In the genomic region with DNA sequence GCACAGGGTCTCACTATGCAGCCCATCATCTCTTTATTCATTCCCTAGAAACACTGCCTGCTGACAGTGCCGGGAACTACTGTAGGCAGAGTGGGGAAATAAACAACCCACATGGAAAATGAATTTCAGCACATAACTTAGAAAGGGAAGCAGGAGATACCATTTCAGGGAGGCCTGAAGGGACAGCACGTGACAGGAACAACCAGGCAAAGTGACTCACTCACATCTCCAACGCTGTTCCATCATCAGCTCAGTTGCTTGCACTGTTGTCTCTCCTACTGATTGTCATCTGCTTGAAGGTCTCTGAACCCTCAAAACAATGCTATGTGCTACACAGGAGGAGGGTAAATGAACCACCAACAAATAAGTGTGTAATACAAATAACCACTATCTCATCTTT, we compare ENCODE assay signal across 17 mouse cellular contexts.
DNase-seq lines count a peak whose midpoint lies in the region; ATAC-seq lines count a peak whose summit lies in the region.
"Had no signal": no experiment of that assay in that cellular context is flagged by ENCODE, and none has a peak within 500 bp of the region (broad histone marks: within the 10 kb centered on the region; RNA-seq: fewer than 3 reads in every experiment).

No protein-coding gene starts in this region.

- DNase-seq in right cerebral cortex, adult 18-20 months: peak; percentile 31
- no peak for DNase-seq in right cerebral cortex, postnatal 14 days
- no peak for DNase-seq in spleen, adult 12 weeks (ENCODE audit: low spot score)
- no peak for DNase-seq in urinary bladder, adult 18-20 months (ENCODE audit: low spot score in 2 of 2)
- DNase-seq in ovary, postnatal 14 days (ENCODE audit: low spot score): no peak
- DNase-seq: adrenal gland, postnatal 14 days; cerebellum, adult 11 months; cerebellum, postnatal 14 days; gastrocnemius, postnatal 14 days; heart, postnatal 36 days; kidney, adult 2 months; liver; lung, postnatal 10 days; midbrain, embryonic 14.5 days; spleen, adult 18-20 months had no signal

- peak; percentile 55; the same call in 1 of the 2 replicates for ATAC-seq in common myeloid progenitor, adult 5-6 weeks (replicated peaks; ENCODE audit: low read depth, poor library complexity, severe bottlenecking)
- peak; percentile 71 for ATAC-seq in megakaryocyte progenitor cell, adult 5-6 weeks (replicated peaks; ENCODE audit: poor library complexity)
